Mouse (Mus musculus) kidney, adult 2 months (tissue): ENCODE results near the gene Slc39a11.

Source experiments
- CTCF ChIP-seq: fragments of 200-500 bp; conservative IDR thresholded peaks from 2 replicates; pipeline ENCODE4 v1.5.1; 2011; ENCODE audit warnings: low read depth, mild to moderate bottlenecking, control low read depth, low read length, moderate library complexity, mixed read lengths; ENCODE audit not compliant: insufficient read depth, insufficient read length
- POLR2A ChIP-seq: fragments of 200-500 bp; IDR thresholded peaks from one replicate; pipeline ENCODE4 v1.6.1; 2011; ENCODE audit warnings: low read depth, low read length, control low read depth

DNA sequence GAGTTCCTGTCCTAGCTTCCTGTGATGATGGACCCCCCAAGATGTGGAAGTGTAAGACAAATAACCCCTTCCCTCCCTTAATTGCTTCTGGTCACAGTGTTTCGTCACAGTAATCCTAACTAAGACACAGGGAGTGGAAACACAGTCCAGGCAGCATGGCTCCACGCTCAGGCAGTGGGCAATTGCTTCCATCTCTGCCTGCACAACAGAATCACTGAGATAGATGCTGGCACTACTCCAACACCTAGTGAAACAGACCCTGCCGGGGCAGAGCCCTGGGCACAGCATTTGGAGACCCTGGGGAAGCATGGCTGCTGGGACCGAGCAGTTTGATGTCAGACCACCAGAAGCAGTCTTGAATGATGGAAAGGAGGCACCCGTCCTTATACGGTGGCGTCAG, 115.9 kb downstream of the Slc39a11 start:
- TF ChIP-seq CTCF (no peak), POLR2A (no peak)
